Mouse (Mus musculus) cerebellum, postnatal 36 days (tissue): ENCODE results near the gene Carns1.
"Not testable (repeated sequence)": the region's sequence is repeated elsewhere in the genome, so short reads cannot be mapped to it uniquely, and the experiment has no call there.

ENCODE experiments used
- DNase-seq, 2 experiments: peaks; one replicate each; pipeline ENCODE4 v3.0.0; 2021 to 2022; ENCODE audit warnings: mixed read lengths in 2 of 2

The Carns1 gene

GRCm38 (mm10) chr19:4125741-4126696, 49.3 kb downstream of the Carns1 start, which contains the start of gene Aip:
Gene Aip (minus strand): TSS chr19:4125858.
- DNase-seq: peak; percentile 96 to 99

- peak in 1 of 2 experiments; percentile 42 for DNase-seq
Measured at GRCm38 (mm10) chr19:4125268-4125667, 50.0 kb downstream of the Carns1 start.

GRCm38 (mm10) chr19:4124432-4124831, 50.8 kb downstream of the Carns1 start:
- DNase-seq: no peak

- DNase-seq: no peak
Measured at GRCm38 (mm10) chr19:4122411-4123370, 52.6 kb downstream of the Carns1 start.

- DNase-seq: not testable (repeated sequence)
Measured at GRCm38 (mm10) chr19:4121896-4122295, 53.4 kb downstream of the Carns1 start.

GRCm38 (mm10) chr19:4121097-4121805, 54.0 kb downstream of the Carns1 start:
- peak; percentile 97 to 99 for DNase-seq

GRCm38 (mm10) chr19:4120496-4120895, 54.8 kb downstream of the Carns1 start:
- DNase-seq: no peak

GRCm38 (mm10) chr19:4119716-4120487, 55.4 kb downstream of the Carns1 start:
- no peak for DNase-seq

- DNase-seq: no peak
Measured at GRCm38 (mm10) chr19:4118350-4118749, 56.9 kb downstream of the Carns1 start.

- no peak for DNase-seq
Measured at GRCm38 (mm10) chr19:4117006-4117405, 58.3 kb downstream of the Carns1 start.

GRCm38 (mm10) chr19:4115816-4116215, 59.5 kb downstream of the Carns1 start:
- no peak for DNase-seq

GRCm38 (mm10) chr19:4115144-4115543, 60.1 kb downstream of the Carns1 start:
- DNase-seq: no peak

- no peak for DNase-seq
Measured at GRCm38 (mm10) chr19:4114551-4114950, 60.7 kb downstream of the Carns1 start.
